Mouse (Mus musculus) ZHBTc4 (cell line): Measurements from ENCODE around the gene Tnfrsf26.

Experiments
- DNase-seq: peaks from one replicate; pipeline ENCODE4 v3.0.0-alpha.2; 2011; ENCODE audit warnings: low read depth, low spot score

Gene Tnfrsf26

GRCm38 (mm10) chr7:143599428-143600230 is 28.9 kb downstream of the Tnfrsf26 start, which contains the start of gene Cars:
Gene Cars (minus strand): TSS chr7:143600090.
- peak; percentile 99 for DNase-seq

- no peak for DNase-seq
Observed at GRCm38 (mm10) chr7:143594865-143595264, 33.7 kb downstream of the Tnfrsf26 start.

GRCm38 (mm10) chr7:143592255-143592654 is 36.3 kb downstream of the Tnfrsf26 start:
- peak; percentile 69 for DNase-seq

- no peak for DNase-seq
Observed at GRCm38 (mm10) chr7:143588006-143588405, 40.5 kb downstream of the Tnfrsf26 start.

GRCm38 (mm10) chr7:143587586-143587985 is 40.9 kb downstream of the Tnfrsf26 start:
- DNase-seq, result peak; percentile 63

GRCm38 (mm10) chr7:143583956-143584355 is 44.6 kb downstream of the Tnfrsf26 start:
- peak; percentile 85 for DNase-seq

GRCm38 (mm10) chr7:143583025-143583424 is 45.5 kb downstream of the Tnfrsf26 start:
- DNase-seq, result no peak

- no peak for DNase-seq
Observed at GRCm38 (mm10) chr7:143575751-143576150, 52.8 kb downstream of the Tnfrsf26 start.

GRCm38 (mm10) chr7:143565648-143566039 is 62.9 kb downstream of the Tnfrsf26 start:
- DNase-seq, result no peak

- no peak for DNase-seq
Observed at GRCm38 (mm10) chr7:143565015-143565647, 63.4 kb downstream of the Tnfrsf26 start.

GRCm38 (mm10) chr7:143563787-143564186 is 64.7 kb downstream of the Tnfrsf26 start:
- DNase-seq, result no peak
